Mouse (Mus musculus) brain, embryonic 14.5 days (tissue): ENCODE measurements around the gene Magel2. TPM values are rescaled to one million over a fixed set of nuclear protein-coding genes. Genes with fewer than 3 reads are reported as not detected.
A peak's percentile ranks its signal among the peaks of the same experiment; 100 is the strongest.

ENCODE experiments used
- DNase-seq: peaks from one replicate; pipeline ENCODE4 v3.0.0-alpha.2; 2011; ENCODE audit warnings: low read depth
- CTCF ChIP-seq: fragments of 200-500 bp; IDR thresholded peaks from 2 replicates; pipeline ENCODE4 v1.5.1; 2012; ENCODE audit warnings: inconsistent platforms, mild to moderate bottlenecking, moderate library complexity, borderline replicate concordance; ENCODE audit not compliant: insufficient read depth, insufficient read length; ENCODE audit errors: extremely low read depth
- POLR2A ChIP-seq: fragments of 200-500 bp; IDR thresholded peaks from 2 replicates; pipeline ENCODE4 v1.6.1; 2012; ENCODE audit warnings: mild to moderate bottlenecking, inconsistent platforms, borderline replicate concordance; ENCODE audit not compliant: poor library complexity, insufficient read depth, insufficient read length, severe bottlenecking; ENCODE audit errors: extremely low read depth
- polyA plus RNA-seq: library from polyadenylated mRNA; depleted of rRNA; stranded (reverse); fragments of >200 nt; gene quantifications from 2 replicates; pipeline ENCODE4 v1.2.3, GENCODE M21; 2012; rRNA removed

Magel2 gene
- polyA plus RNA-seq = 71.9 and 93.0 TPM in 2 replicates

DNA sequence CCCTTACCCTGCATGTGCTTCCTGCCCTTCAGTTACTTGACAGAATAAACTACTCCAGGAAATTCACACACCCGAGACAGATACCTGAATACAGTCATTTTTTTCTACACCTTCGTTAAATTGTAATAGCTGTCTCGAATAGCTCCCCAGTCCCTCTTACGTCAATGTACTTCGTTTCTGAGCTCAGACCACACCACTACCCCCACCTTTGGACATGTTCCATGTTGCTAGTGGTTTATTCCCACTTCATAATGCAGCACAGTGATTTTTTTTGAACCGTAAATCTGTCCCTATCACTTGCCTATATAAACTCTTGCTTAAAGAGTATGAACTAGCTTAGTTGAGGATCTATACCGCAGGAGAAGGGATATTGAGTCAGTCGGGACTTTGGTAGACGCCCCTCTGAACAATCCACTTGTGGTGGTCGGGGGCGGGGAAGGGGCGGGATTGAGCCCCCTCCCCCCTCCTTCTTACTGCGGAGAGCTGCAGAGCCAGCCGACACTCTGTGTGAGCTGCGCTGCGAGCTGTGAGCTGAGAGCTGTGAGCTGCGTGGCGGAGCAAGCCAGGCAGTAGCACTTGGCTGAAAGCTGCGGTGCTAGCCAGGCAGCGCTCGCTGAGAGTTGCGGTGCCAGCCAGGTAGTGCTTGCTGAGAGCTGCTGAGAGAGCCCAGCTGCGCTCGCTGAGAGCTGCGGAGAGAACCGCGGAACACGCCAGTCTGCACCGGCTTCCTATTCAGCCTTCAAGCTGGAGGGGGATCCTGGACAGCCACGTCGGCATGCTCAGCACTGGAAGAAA lies at the start of gene Magel2:
Magel2 (plus strand) TSS at position 501 of the 795 bp plus-strand sequence.
- no peak for TF ChIP-seq CTCF
- peak; percentile 47; the same call in 1 of the 2 replicates for TF ChIP-seq POLR2A
- DNase-seq = peak; percentile 95

DNA sequence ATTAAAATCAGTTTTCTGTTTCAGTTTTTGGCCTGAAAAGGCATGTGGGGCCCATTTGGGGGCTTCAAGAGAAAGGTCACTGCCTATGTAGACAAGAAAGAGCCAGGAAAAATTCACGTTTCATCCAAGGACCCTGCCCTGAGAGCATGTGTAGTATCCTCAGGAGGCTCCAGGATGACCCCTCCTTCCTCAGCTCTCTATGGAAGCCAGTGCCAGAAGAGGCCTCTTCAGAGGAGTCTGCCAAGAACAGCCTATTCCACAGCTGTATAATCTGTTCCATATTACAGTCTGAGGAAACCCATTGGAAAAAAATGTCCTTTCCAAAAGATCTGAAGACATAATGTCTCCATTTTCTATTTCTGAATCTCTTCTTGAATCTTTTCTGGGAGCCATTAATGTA lies 31.4 kb upstream of the Magel2 start:
- DNase-seq = no peak
- no peak for TF ChIP-seq POLR2A
- no peak for TF ChIP-seq CTCF

DNA sequence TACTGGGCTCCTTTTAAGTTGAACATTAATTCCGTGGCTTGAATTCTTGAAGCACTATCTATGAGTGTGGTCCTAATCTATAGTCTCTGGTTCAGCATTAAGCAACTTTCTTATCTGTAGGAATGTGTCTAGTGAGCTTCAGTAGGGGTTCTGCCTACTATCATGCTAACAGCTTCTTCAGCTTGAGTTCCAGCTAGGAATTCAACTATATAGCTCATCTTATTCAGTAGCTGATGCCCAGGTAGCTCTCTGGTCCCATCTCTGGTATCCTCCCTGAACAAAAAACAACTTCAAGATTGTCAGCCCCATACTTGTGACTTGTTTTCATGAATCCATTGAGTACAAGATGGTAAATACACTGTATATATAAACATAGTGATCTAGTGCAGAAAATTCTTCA lies 30.5 kb upstream of the Magel2 start, which contains the start of gene Ndn:
Ndn (plus strand) TSS at position 301 of the 400 bp plus-strand sequence.
- TF ChIP-seq POLR2A (no peak), CTCF (no peak)
- no peak for DNase-seq

DNA sequence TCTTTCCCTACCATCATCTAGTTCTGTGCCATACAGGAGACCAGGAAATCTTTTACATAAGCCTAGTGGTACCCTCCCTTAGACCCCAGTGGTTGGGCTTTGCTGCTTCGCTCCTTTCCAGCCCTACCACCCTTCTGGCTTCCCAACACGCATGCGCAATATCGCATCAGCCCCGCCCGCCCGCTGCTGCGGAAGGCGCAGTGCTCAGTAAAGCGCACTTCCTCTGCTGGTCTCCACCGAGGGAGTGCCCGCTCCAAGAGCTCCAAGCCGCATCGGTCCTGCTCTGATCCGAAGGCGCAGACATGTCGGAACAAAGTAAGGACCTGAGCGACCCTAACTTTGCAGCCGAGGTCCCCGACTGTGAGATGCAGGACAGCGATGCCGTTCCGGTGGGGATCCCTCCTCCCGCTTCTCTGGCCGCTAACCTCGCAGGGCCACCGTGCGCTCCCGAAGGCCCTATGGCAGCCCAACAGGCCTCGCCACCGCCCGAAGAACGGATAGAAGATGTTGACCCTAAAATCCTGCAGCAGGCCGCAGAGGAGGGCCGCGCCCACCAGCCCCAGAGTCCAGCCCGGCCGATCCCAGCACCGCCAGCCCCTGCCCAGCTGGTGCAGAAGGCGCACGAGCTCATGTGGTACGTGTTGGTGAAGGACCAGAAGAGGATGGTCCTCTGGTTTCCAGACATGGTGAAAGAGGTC lies 28.6 kb upstream of the Magel2 start:
- TF ChIP-seq CTCF (no peak), POLR2A (peak; percentile 47; the same call in 1 of the 2 replicates)

DNA sequence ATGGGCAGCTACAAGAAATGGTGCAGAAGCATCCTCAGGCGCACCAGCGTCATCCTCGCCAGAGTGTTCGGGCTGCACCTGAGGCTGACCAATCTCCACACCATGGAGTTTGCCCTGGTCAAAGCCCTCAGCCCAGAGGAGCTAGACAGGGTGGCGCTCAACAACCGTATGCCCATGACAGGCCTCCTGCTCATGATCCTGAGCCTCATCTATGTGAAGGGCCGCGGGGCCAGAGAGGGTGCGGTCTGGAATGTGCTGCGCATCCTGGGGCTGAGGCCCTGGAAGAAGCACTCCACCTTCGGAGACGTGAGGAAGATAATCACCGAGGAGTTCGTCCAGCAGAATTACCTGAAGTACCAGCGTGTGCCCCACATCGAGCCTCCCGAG lies 28.0 kb upstream of the Magel2 start:
- DNase-seq = no peak
- TF ChIP-seq CTCF = no peak
- no peak for TF ChIP-seq POLR2A

More for the DNA sequence above, 28.6 kb upstream of the Magel2 start:
- DNase-seq = peak; percentile 92

DNA sequence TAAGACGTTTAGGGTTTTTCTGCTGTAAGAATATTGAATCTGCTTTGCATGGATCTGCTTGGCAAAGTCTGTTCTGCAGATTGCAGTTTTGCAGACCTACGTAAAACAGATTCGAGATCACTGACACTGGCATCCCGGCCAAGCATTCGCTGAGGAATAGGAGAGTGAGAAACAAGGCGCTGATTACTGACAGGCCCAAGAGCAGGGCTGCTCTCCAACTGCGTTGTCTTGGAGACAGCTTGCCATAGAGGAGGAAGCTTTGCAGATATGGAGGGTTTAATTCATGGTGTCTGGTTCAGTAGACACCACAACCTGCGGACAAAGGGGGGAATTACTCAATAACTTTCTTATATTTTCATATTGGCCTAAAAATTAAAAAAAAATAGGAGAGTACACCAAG lies 25.5 kb upstream of the Magel2 start:
- TF ChIP-seq CTCF (no peak), POLR2A (no peak)
- peak; percentile 77 for DNase-seq

DNA sequence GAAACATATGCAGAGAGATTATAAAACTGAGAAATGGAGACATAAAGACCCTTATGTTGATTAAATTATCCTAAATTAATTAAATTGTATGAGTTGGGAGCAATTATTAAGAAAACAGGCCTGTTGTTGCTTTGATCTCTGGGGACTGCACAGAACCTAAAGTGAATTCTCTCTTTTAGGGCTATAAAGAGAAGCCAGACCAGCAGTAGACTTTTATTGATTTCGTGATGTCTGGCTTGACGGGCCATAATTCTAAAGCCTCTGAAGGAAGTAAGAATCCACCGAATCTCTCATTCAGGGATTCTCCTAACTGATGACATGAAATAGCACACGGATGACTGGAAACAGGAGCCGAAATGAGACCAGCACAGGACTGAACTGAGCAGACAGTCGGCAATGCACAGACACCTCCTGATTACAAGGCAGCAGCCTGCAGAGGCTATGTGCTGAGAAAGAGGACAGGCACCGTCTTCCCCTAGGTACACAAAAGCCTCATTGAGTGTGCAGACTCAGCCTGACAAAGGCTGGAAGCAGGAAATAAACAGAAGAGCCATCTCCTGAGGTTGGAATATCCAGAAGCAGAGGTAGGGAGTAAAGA lies 11.7 kb upstream of the Magel2 start:
- peak; percentile 78 for DNase-seq
- TF ChIP-seq CTCF (no peak), POLR2A (no peak)

DNA sequence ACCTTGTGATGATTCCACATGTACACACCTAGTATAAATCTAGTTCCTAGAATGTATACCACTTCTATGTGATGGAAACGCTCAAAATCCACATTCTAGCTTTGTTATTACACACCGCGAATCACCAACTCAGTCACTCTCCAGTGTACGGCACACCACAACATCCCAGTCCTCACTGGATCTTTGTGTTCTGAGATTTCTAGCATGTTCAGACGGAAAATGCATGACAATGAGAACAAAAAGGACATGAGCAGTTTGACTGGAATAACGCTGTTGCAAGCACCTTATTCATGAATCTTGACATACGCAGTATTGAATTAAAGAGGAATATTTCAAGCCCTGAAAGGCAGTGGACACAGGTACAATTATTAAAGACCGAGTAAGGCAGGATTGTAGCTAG lies 10.1 kb upstream of the Magel2 start:
- peak; percentile 64 for DNase-seq
- TF ChIP-seq CTCF (no peak), POLR2A (no peak)

DNA sequence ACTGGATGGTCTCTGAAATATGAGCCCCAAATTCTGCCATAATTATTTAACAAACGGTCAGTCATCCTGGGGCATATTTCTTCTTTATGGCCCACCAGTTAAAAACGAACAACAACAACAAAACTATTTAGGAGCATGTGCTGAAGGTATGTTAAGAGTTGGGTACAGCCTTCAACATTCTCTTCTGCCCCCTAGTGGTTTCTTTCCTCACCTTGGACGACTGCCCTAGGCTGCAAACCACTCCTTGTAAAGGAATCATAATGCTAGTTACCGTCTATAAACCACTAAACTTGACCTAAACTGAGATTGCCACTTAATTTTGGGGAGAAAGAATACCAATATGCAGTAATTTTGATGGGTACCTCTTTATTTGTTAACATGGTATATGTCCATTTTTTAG lies 1.2 kb upstream of the Magel2 start:
- peak; percentile 74 for DNase-seq

DNA sequence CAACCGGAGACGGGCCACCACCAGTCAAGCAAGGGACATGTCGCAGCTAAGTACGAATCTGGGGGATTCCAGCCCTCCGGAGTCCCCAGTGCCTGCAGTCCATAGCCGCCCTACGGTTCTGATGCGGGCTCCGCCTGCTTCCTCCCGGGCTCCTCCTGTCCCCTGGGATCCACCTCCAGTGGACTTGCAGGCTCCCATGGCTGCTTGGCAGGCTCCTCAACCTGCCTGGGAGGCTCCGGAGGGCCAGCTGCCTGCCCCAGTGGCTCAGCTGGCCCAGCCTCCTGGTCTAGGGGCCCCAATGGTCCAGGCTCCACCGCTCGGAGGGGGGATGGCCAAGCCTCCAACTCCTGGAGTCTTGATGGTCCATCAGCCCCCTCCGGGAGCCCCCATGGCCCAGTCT lies 503 bp downstream of the Magel2 start:
- TF ChIP-seq POLR2A (no peak), CTCF (no peak)
- DNase-seq = no peak

More for the DNA sequence above, 1.2 kb upstream of the Magel2 start:
- TF ChIP-seq CTCF = peak; percentile 53; the same call in 1 of the 2 replicates
- TF ChIP-seq POLR2A = no peak

DNA sequence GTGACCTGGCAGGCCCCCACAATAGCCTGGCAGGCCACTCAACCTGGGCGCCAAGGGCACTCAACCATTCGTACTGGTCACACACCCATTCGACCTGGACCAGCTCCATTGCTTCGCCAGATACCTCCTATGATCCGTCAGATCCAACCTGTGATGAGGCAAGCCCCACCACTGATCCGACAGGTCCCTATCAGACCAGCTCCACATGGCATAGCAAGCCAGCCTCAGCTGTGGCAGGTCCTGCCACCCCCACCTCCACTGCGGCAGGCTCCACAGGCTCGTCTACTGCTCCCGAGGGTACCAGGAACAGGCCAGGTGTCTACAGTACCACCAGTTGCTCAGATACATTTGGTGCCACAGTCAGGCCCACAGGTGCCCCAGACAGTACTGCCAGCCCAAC lies 1.7 kb downstream of the Magel2 start:
- TF ChIP-seq POLR2A = no peak
- no peak for TF ChIP-seq CTCF
- DNase-seq = no peak
